Mouse (Mus musculus) kidney, adult 2 months (tissue): ENCODE measurements at regions not wholly inside any gene's neighbourhood (a gene's known extent, or its start where the extent isn't known, plus 50 kb on each side); places are given as distances from the start of the nearest gene placed in this dataset.

ENCODE experiments used
- DNase-seq: peaks from one replicate; pipeline ENCODE4 v3.0.0; 2021
- H3K27ac ChIP-seq: fragments of 200-500 bp; 2 replicates; pipeline ENCODE4 v1.5.1; 2012; ENCODE audit warnings: low read depth, low read length, control low read depth, inconsistent platforms; ENCODE audit not compliant: insufficient read depth
- H3K27me3 ChIP-seq: fragments of 200-500 bp; replicated peaks from 2 replicates; pipeline ENCODE4 v1.6.1; 2012; ENCODE audit warnings: mild to moderate bottlenecking, moderate library complexity, low read length, inconsistent platforms; ENCODE audit not compliant: control insufficient read depth, insufficient read depth
- H3K36me3 ChIP-seq: fragments of 200-500 bp; 2 replicates; pipeline ENCODE4 v1.6.1; 2012; ENCODE audit warnings: mild to moderate bottlenecking, moderate library complexity, low read length, inconsistent platforms; ENCODE audit not compliant: control insufficient read depth, insufficient read depth
- H3K4me1 ChIP-seq: fragments of 200-500 bp; 2 replicates; pipeline ENCODE4 v1.6.1; 2011; ENCODE audit warnings: low read length; ENCODE audit not compliant: control insufficient read depth, insufficient read depth
- H3K4me3 ChIP-seq: fragments of 200-500 bp; 2 replicates; pipeline ENCODE4 v1.5.1; 2011; ENCODE audit warnings: mild to moderate bottlenecking, low read depth, low read length, control low read depth; ENCODE audit not compliant: insufficient read depth
- CTCF ChIP-seq: fragments of 200-500 bp; conservative IDR thresholded peaks from 2 replicates; pipeline ENCODE4 v1.5.1; 2011; ENCODE audit warnings: low read depth, mild to moderate bottlenecking, control low read depth, low read length, moderate library complexity, mixed read lengths; ENCODE audit not compliant: insufficient read depth, insufficient read length
- POLR2A ChIP-seq: fragments of 200-500 bp; IDR thresholded peaks from one replicate; pipeline ENCODE4 v1.6.1; 2011; ENCODE audit warnings: low read depth, low read length, control low read depth
- WGBS: fragments of 180-500 bp; shearing (Covaris S2); methylation state at CpG from one replicate; pipeline ENCODE4 v1.1.7; 2018; 5-methylcytosine and 5-hydroxymethylcytosine counted together

- 89% methylated on average over 9 of the region's 9 CpGs for WGBS
- H3K27ac ChIP-seq, result no peak overlapping the region
- no peaks in the 10 kb centered on the region for H3K27me3 ChIP-seq
- no peak for DNase-seq
- no peak for TF ChIP-seq POLR2A
- no peak for TF ChIP-seq CTCF
- peaks cover 17% of the 10 kb centered on the region for H3K4me1 ChIP-seq
- no peak overlapping the region for H3K4me3 ChIP-seq
- H3K36me3 ChIP-seq, result no peaks in the 10 kb centered on the region
Measured at GRCm38 (mm10) chr16:25055376-25055775, 231.2 kb upstream of the Tprg start.

GRCm38 (mm10) chr16:25058051-25058747, 228.4 kb upstream of the Tprg start:
- TF ChIP-seq POLR2A (no peak), CTCF (no peak)
- Histone ChIP-seq H3K27ac (peak overlapping the region; percentile 53; the same call in 1 of the 2 replicates), H3K4me3 (peak overlapping the region; percentile 78; the same call in 1 of the 2 replicates), H3K27me3 (no peaks in the 10 kb centered on the region), H3K36me3 (no peaks in the 10 kb centered on the region), H3K4me1 (peaks cover 18% of the 10 kb centered on the region)
- WGBS, result 57% methylated on average over 11 of the region's 11 CpGs
- DNase-seq, result no peak

- DNase-seq, result peak; percentile 100
- H3K36me3 ChIP-seq, result no peaks in the 10 kb centered on the region
- H3K27me3 ChIP-seq, result no peaks in the 10 kb centered on the region
- TF ChIP-seq CTCF, result no peak
- peak; percentile 29 for TF ChIP-seq POLR2A
- peak overlapping the region; percentile 78 for H3K4me3 ChIP-seq
- peak overlapping the region; percentile 97 for H3K27ac ChIP-seq
- WGBS, result under 1% methylated on average over 36 of the region's 36 CpGs
- H3K4me1 ChIP-seq, result peaks cover 23% of the 10 kb centered on the region
Measured at GRCm38 (mm10) chr16:25058812-25059501, 227.7 kb upstream of the Tprg start.

- WGBS, result 3% methylated on average over 12 of the region's 12 CpGs
- TF ChIP-seq CTCF (no peak), POLR2A (no peak)
- peak overlapping the region; percentile 43 for H3K4me3 ChIP-seq
- peaks cover 26% of the 10 kb centered on the region for H3K4me1 ChIP-seq
- H3K27ac ChIP-seq, result peak overlapping the region; percentile 97
- H3K27me3 ChIP-seq, result no peaks in the 10 kb centered on the region
- H3K36me3 ChIP-seq, result no peaks in the 10 kb centered on the region
- no peak for DNase-seq
Measured at GRCm38 (mm10) chr16:25059504-25059992, 227.1 kb upstream of the Tprg start.

- 82% methylated on average over 8 of the region's 8 CpGs for WGBS
- TF ChIP-seq POLR2A (no peak), CTCF (no peak)
- Histone ChIP-seq H3K36me3 (no peaks in the 10 kb centered on the region), H3K4me1 (peaks cover 26% of the 10 kb centered on the region), H3K27me3 (no peaks in the 10 kb centered on the region), H3K4me3 (no peak overlapping the region), H3K27ac (peak overlapping the region; percentile 97)
- no peak for DNase-seq
Measured at GRCm38 (mm10) chr16:25060266-25060665, 226.4 kb upstream of the Tprg start.

- Histone ChIP-seq H3K27me3 (no peaks in the 10 kb centered on the region), H3K36me3 (no peaks in the 10 kb centered on the region), H3K4me1 (peaks cover 29% of the 10 kb centered on the region), H3K27ac (no peak overlapping the region), H3K4me3 (no peak overlapping the region)
- DNase-seq, result no peak
- WGBS, result 79% methylated on average over 4 of the region's 4 CpGs
- TF ChIP-seq POLR2A (no peak), CTCF (no peak)
Measured at GRCm38 (mm10) chr16:25061631-25062030, 225.0 kb upstream of the Tprg start.

GRCm38 (mm10) chr16:25063981-25064380, 222.6 kb upstream of the Tprg start:
- Histone ChIP-seq H3K36me3 (no peaks in the 10 kb centered on the region), H3K27ac (no peak overlapping the region), H3K27me3 (no peaks in the 10 kb centered on the region), H3K4me1 (peaks cover 30% of the 10 kb centered on the region), H3K4me3 (no peak overlapping the region)
- peak; percentile 57 for DNase-seq
- no peak for TF ChIP-seq CTCF
